Mouse (Mus musculus) adrenal gland, postnatal 36 days (tissue): Measurements from ENCODE around the gene Bbc3. TPM values are rescaled to one million over a fixed set of nuclear protein-coding genes. Genes with fewer than 3 reads are reported as not detected.

Experiments
- total RNA-seq, 2 experiments: library from RNA; stranded (reverse); gene quantifications; 2 replicates each; pipeline ENCODE4 v1.2.3; 2021

Bbc3 gene
- total RNA-seq, 2 experiments from 2014 or later, result 3.6 to 4.7 TPM

Other genes with a start within 250 kb of the Bbc3 start
- gene Zfp541, start 246.6 kb upstream of the Bbc3 start, total RNA-seq, result under 1 TPM; 0.10 to 0.13 TPM
- gene Napa, start 209.9 kb upstream of the Bbc3 start, total RNA-seq, result 100 to 1,000 TPM; 143 to 167 TPM
- 10 to 100 TPM; 20.0 to 22.6 TPM for gene Kptn, start 188.5 kb upstream of the Bbc3 start, total RNA-seq
- gene Slc8a2, start 178.6 kb upstream of the Bbc3 start, total RNA-seq, result 1 to 10 TPM; 1.7 to 2.6 TPM
- gene Meis3, start 133.3 kb upstream of the Bbc3 start, total RNA-seq, result 10 to 100 TPM; 11.6 to 14.0 TPM
- gene Dhx34, start 86.4 kb upstream of the Bbc3 start, total RNA-seq, result 10 to 100 TPM; 11.8 to 14.2 TPM
- under 1 TPM; 0.43 to 0.50 TPM for gene C5ar2, start 64.2 kb upstream of the Bbc3 start, total RNA-seq
- 1 to 10 TPM; 3.5 to 9.4 TPM for gene C5ar1, start 48.9 kb upstream of the Bbc3 start, total RNA-seq
- gene Inafm1, start 34.8 kb upstream of the Bbc3 start, total RNA-seq, result 10 to 100 TPM; 17.1 to 22.6 TPM
- gene Ccdc9, start 21.6 kb upstream of the Bbc3 start, total RNA-seq, result 10 to 100 TPM; 59.5 to 73.6 TPM
- 10 to 100 TPM; 69.1 to 70.8 TPM for gene Sae1, start 79.4 kb downstream of the Bbc3 start, total RNA-seq
- gene Zc3h4, start 92.5 kb downstream of the Bbc3 start, total RNA-seq, result 10 to 100 TPM; 38.3 to 39.0 TPM
- 10 to 100 TPM; 69.1 to 82.7 TPM for gene Tmem160, start 144.4 kb downstream of the Bbc3 start, total RNA-seq
- gene Npas1, start 169.3 kb downstream of the Bbc3 start, total RNA-seq, result not detected